Comparison of ENCODE assay signal across 9 mouse cellular contexts in genomic region chr2:157940586-157941185, GRCm38 (mm10). TPM values are rescaled to one million over a fixed set of nuclear protein-coding genes. Genes with fewer than 3 reads are reported as not detected.
DNase-seq lines count a peak whose midpoint lies in the region; ATAC-seq lines count a peak whose summit lies in the region.
"Had no signal": no experiment of that assay in that cellular context is flagged by ENCODE, and none has a peak within 500 bp of the region (broad histone marks: within the 10 kb centered on the region; RNA-seq: fewer than 3 reads in every experiment).

No protein-coding gene starts in this region.

- no peak for ATAC-seq in heart, embryonic 16.5 days (replicated peaks; ENCODE audit: extremely low read depth, insufficient read depth, low FRiP score)
- no peak for ATAC-seq in hindbrain, embryonic 11.5 days (ENCODE audit: low FRiP score)
- ATAC-seq in midbrain, embryonic 12.5 days (ENCODE audit: low FRiP score, low read depth): no peak
- no peak for ATAC-seq in megakaryocyte, adult 5-6 weeks (ENCODE audit: poor library complexity, severe bottlenecking)

- no peak overlapping the region for H3K27ac ChIP-seq in heart, embryonic 16.5 days (ENCODE audit: low read length)
- H3K27ac ChIP-seq in hindbrain, embryonic 11.5 days (ENCODE audit: low read depth, low read length): peak overlapping the region; percentile 24; the same call in 1 of the 2 replicates
- H3K27ac ChIP-seq in midbrain, embryonic 12.5 days (replicated peaks): no peak overlapping the region

- 8% methylated on average over 18 of the region's 18 CpGs for WGBS in heart, embryonic 16.5 days
- 4% methylated on average over 18 of the region's 18 CpGs for WGBS in hindbrain, embryonic 11.5 days
- WGBS in midbrain, embryonic 12.5 days: 8% methylated on average over 18 of the region's 18 CpGs

- H3K9me3 ChIP-seq in heart, embryonic 16.5 days (replicated peaks; ENCODE audit: control insufficient read depth, low read length): 0 out of 2 replicates have a peak, but pooled peaks cover 2% of the 10 kb centered on the region
- H3K9me3 ChIP-seq in hindbrain, embryonic 11.5 days (ENCODE audit: control insufficient read depth, low read length): no peaks in the 10 kb centered on the region
- no peaks in the 10 kb centered on the region for H3K9me3 ChIP-seq in midbrain, embryonic 12.5 days

- H3K9ac ChIP-seq in heart, embryonic 16.5 days (ENCODE audit: low read length): no peak overlapping the region
- H3K9ac ChIP-seq in hindbrain, embryonic 11.5 days (ENCODE audit: low read depth, low read length): no peak overlapping the region
- 0 out of 2 replicates have a peak overlapping the region, but pooled peaks have one; percentile 17 for H3K9ac ChIP-seq in midbrain, embryonic 12.5 days (replicated peaks)

- no peak overlapping the region for H3K4me3 ChIP-seq in heart, embryonic 16.5 days (ENCODE audit: low read length)
- H3K4me3 ChIP-seq in hindbrain, embryonic 11.5 days (ENCODE audit: low read depth, low read length): no peak overlapping the region
- H3K4me3 ChIP-seq in midbrain, embryonic 12.5 days: no peak overlapping the region

- peak overlapping the region; percentile 30 for H3K4me2 ChIP-seq in heart, embryonic 16.5 days (ENCODE audit: low read depth, low read length)
- no peak overlapping the region; the same call in 1 of the 2 replicates for H3K4me2 ChIP-seq in hindbrain, embryonic 11.5 days (replicated peaks; ENCODE audit: low read depth, low read length)
- peak overlapping the region; percentile 32 for H3K4me2 ChIP-seq in midbrain, embryonic 12.5 days (replicated peaks)

- no peaks in the 10 kb centered on the region for H3K36me3 ChIP-seq in heart, embryonic 16.5 days (ENCODE audit: control insufficient read depth, insufficient read depth)
- H3K36me3 ChIP-seq in hindbrain, embryonic 11.5 days (ENCODE audit: control insufficient read depth, insufficient read depth, low read length): no peaks in the 10 kb centered on the region
- H3K36me3 ChIP-seq in midbrain, embryonic 12.5 days: 0 out of 2 replicates have a peak, but pooled peaks cover 3% of the 10 kb centered on the region

- H3K4me1 ChIP-seq in heart, embryonic 16.5 days (ENCODE audit: control insufficient read depth, insufficient read depth, low read length): peaks cover 11% of the 10 kb centered on the region
- H3K4me1 ChIP-seq in hindbrain, embryonic 11.5 days (replicated peaks; ENCODE audit: control insufficient read depth, insufficient read depth, low read length): peaks cover 13% of the 10 kb centered on the region
- peaks cover 27% of the 10 kb centered on the region for H3K4me1 ChIP-seq in midbrain, embryonic 12.5 days

- H3K27me3 ChIP-seq in heart, embryonic 16.5 days (ENCODE audit: control insufficient read depth, insufficient read depth, low read length): peaks cover 27% of the 10 kb centered on the region
- H3K27me3 ChIP-seq in hindbrain, embryonic 11.5 days (ENCODE audit: control insufficient read depth, insufficient read depth, low read length): peaks cover 29% of the 10 kb centered on the region
- peaks cover 49% of the 10 kb centered on the region for H3K27me3 ChIP-seq in midbrain, embryonic 12.5 days

- DNase-seq in heart, adult 11 months: no peak
- peak; percentile 49 for DNase-seq in embryo, embryonic 10 days (ENCODE audit: low spot score)
- DNase-seq in hindbrain, embryonic 11.5 days (ENCODE audit: low spot score): peak; percentile 43
- no peak for DNase-seq in retina, embryonic 14.5 days (ENCODE audit: low spot score)
- no peak for DNase-seq in lung, postnatal 10 days

RNA-seq across cellular contexts. Expression of gene Vstm2l, which starts 26.2 kb away (rescaled TPM):
- not detected in 2 replicates for polyA plus RNA-seq in heart, embryonic 16.5 days (2015; fragmentation: Nextera tagmentation; extraction: Ambion mirVana)
- 4.5 and 6.4 TPM in 2 replicates for polyA plus RNA-seq in hindbrain, embryonic 11.5 days (2014; fragmentation: Nextera tagmentation; extraction: Ambion mirVana)
- polyA plus RNA-seq in midbrain, embryonic 12.5 days (2016; fragmentation: Nextera tagmentation; extraction: Ambion mirVana): 8.9 and 9.3 TPM in 2 replicates
- not detected in 2 replicates for total RNA-seq in megakaryocyte, adult 5-6 weeks (2015)
- total RNA-seq in megakaryocyte, adult 5-6 weeks (2017): not detected in 2 replicates
- polyA plus RNA-seq: gonadal fat pad, adult 2 months had no signal

Comparison
In these comparisons a context has a peak if more than half of its experiments do, and no peak if none do; other contexts are left out.
1. DNase-seq: peak in embryo, embryonic 10 days (single experiment) and hindbrain, embryonic 11.5 days (single experiment); none in heart, adult 11 months (single experiment), retina, embryonic 14.5 days (single experiment) and lung, postnatal 10 days (single experiment).